Mouse (Mus musculus): ENCODE data around the gene Slc35g3. TPM values are rescaled to one million over a fixed set of nuclear protein-coding genes. Genes with fewer than 3 reads are reported as not detected.

Slc35g3 gene
- polyA plus RNA-seq, 1 experiment from 2014 or later, result not detected

- no peak for ATAC-seq (replicated peaks; ENCODE audit: low FRiP score, low TSS enrichment, low read depth)
- DNase-seq (ENCODE audit: low spot score), result no peak
- Histone ChIP-seq H3K4me1 (replicated peaks; ENCODE audit: control insufficient read depth, insufficient read depth, low read length) (no peaks in the 10 kb centered on the region), H3K27ac (ENCODE audit: low read depth) (no peak overlapping the region), H3K27me3 (replicated peaks; ENCODE audit: control insufficient read depth, insufficient read depth, low read length) (no peaks in the 10 kb centered on the region), H3K9me3 (ENCODE audit: control insufficient read depth, low read length) (no peaks in the 10 kb centered on the region), H3K4me3 (ENCODE audit: low read depth, low read length) (no peak overlapping the region), H3K36me3 (ENCODE audit: control insufficient read depth, insufficient read depth, low read length) (no peaks in the 10 kb centered on the region), H3K4me2 (ENCODE audit: low read length) (no peak overlapping the region), H3K9ac (ENCODE audit: low read length) (no peak overlapping the region)
- 74% methylated on average over 3 of the region's 3 CpGs for WGBS
Measured at GRCm38 (mm10) chr11:69710470-69710869, 51.3 kb downstream of the Slc35g3 start.

Other genes starting within 250 kb of the Slc35g3 start
- gene Dnah2, start 212.9 kb downstream of the Slc35g3 start, polyA plus RNA-seq (2014; fragmentation: Nextera tagmentation; extraction: Ambion mirVana), result 0.98 and 1.9 TPM in 2 replicates
- gene Efnb3, start 201.8 kb downstream of the Slc35g3 start, polyA plus RNA-seq (2014; fragmentation: Nextera tagmentation; extraction: Ambion mirVana), result 4.0 and 4.9 TPM in 2 replicates
- gene Wrap53, start 181.7 kb downstream of the Slc35g3 start, polyA plus RNA-seq (2014; fragmentation: Nextera tagmentation; extraction: Ambion mirVana), result 26.8 and 31.8 TPM in 2 replicates
- 176 and 192 TPM in 2 replicates for gene Trp53, start 181.6 kb downstream of the Slc35g3 start, polyA plus RNA-seq (2014; fragmentation: Nextera tagmentation; extraction: Ambion mirVana)
- 7.3 and 8.2 TPM in 2 replicates for gene Atp1b2, start 156.0 kb downstream of the Slc35g3 start, polyA plus RNA-seq (2014; fragmentation: Nextera tagmentation; extraction: Ambion mirVana)
- not detected in 2 replicates for gene Shbg, start 144.1 kb downstream of the Slc35g3 start, polyA plus RNA-seq (2014; fragmentation: Nextera tagmentation; extraction: Ambion mirVana)
- gene Sat2, start 139.9 kb downstream of the Slc35g3 start, polyA plus RNA-seq (2014; fragmentation: Nextera tagmentation; extraction: Ambion mirVana), result 16.8 and 18.1 TPM in 2 replicates
- 22.6 and 23.0 TPM in 2 replicates for gene Fxr2, start 129.0 kb downstream of the Slc35g3 start, polyA plus RNA-seq (2014; fragmentation: Nextera tagmentation; extraction: Ambion mirVana)
- gene Sox15, start 106.7 kb downstream of the Slc35g3 start, polyA plus RNA-seq (2014; fragmentation: Nextera tagmentation; extraction: Ambion mirVana), result 0.35 TPM in 1 of 2 replicates, not detected in the other
- 32.1 and 39.3 TPM in 2 replicates for gene Mpdu1, start 99.3 kb downstream of the Slc35g3 start, polyA plus RNA-seq (2014; fragmentation: Nextera tagmentation; extraction: Ambion mirVana)
- gene Cd68, start 95.8 kb downstream of the Slc35g3 start, polyA plus RNA-seq (2014; fragmentation: Nextera tagmentation; extraction: Ambion mirVana), result 12.4 and 16.3 TPM in 2 replicates
- 645 and 692 TPM in 2 replicates for gene Eif4a1, start 89.5 kb downstream of the Slc35g3 start, polyA plus RNA-seq (2014; fragmentation: Nextera tagmentation; extraction: Ambion mirVana)
- gene Senp3, start 79.9 kb downstream of the Slc35g3 start, polyA plus RNA-seq (2014; fragmentation: Nextera tagmentation; extraction: Ambion mirVana), result 79.1 and 90.8 TPM in 2 replicates
- 0.48 TPM in 1 of 2 replicates, not detected in the other for gene Tnfsf13, start 76.2 kb downstream of the Slc35g3 start, polyA plus RNA-seq (2014; fragmentation: Nextera tagmentation; extraction: Ambion mirVana)
- gene Tnfsf12, start 66.1 kb downstream of the Slc35g3 start, polyA plus RNA-seq (2014; fragmentation: Nextera tagmentation; extraction: Ambion mirVana), result 8.0 and 9.4 TPM in 2 replicates
- gene Tnfsfm13, start 65.9 kb downstream of the Slc35g3 start, polyA plus RNA-seq (2014; fragmentation: Nextera tagmentation; extraction: Ambion mirVana), result 2.3 and 3.7 TPM in 2 replicates
- 35.2 and 38.7 TPM in 2 replicates for gene Polr2a, start 3.3 kb downstream of the Slc35g3 start, polyA plus RNA-seq (2014; fragmentation: Nextera tagmentation; extraction: Ambion mirVana)
- gene Zbtb4, start 3.9 kb upstream of the Slc35g3 start, polyA plus RNA-seq (2014; fragmentation: Nextera tagmentation; extraction: Ambion mirVana), result 2.8 and 3.3 TPM in 2 replicates
- 3.5 and 4.4 TPM in 2 replicates for gene Chrnb1, start 34.0 kb upstream of the Slc35g3 start, polyA plus RNA-seq (2014; fragmentation: Nextera tagmentation; extraction: Ambion mirVana)
- 1.1 and 1.4 TPM in 2 replicates for gene Fgf11, start 39.9 kb upstream of the Slc35g3 start, polyA plus RNA-seq (2014; fragmentation: Nextera tagmentation; extraction: Ambion mirVana)
- gene Tmem102, start 43.7 kb upstream of the Slc35g3 start, polyA plus RNA-seq (2014; fragmentation: Nextera tagmentation; extraction: Ambion mirVana), result 16.1 and 22.9 TPM in 2 replicates
- not detected in 2 replicates for gene Gm39566, start 53.3 kb upstream of the Slc35g3 start, polyA plus RNA-seq (2014; fragmentation: Nextera tagmentation; extraction: Ambion mirVana)
- not detected in 2 replicates for gene Spem2, start 56.5 kb upstream of the Slc35g3 start, polyA plus RNA-seq (2014; fragmentation: Nextera tagmentation; extraction: Ambion mirVana)
- 0.17 TPM in 1 of 2 replicates, not detected in the other for gene Spem1, start 60.2 kb upstream of the Slc35g3 start, polyA plus RNA-seq (2014; fragmentation: Nextera tagmentation; extraction: Ambion mirVana)
- 8.5 TPM in 2 replicates for gene Nlgn2, start 75.8 kb upstream of the Slc35g3 start, polyA plus RNA-seq (2014; fragmentation: Nextera tagmentation; extraction: Ambion mirVana)
- 436 and 455 TPM in 2 replicates for gene Tmem256, start 76.5 kb upstream of the Slc35g3 start, polyA plus RNA-seq (2014; fragmentation: Nextera tagmentation; extraction: Ambion mirVana)
- gene Plscr3, start 84.4 kb upstream of the Slc35g3 start, polyA plus RNA-seq (2014; fragmentation: Nextera tagmentation; extraction: Ambion mirVana), result 92.1 and 94.4 TPM in 2 replicates
- gene Tnk1, start 96.8 kb upstream of the Slc35g3 start, polyA plus RNA-seq (2014; fragmentation: Nextera tagmentation; extraction: Ambion mirVana), result 10.3 and 12.2 TPM in 2 replicates
- 0.38 TPM in 1 of 2 replicates, not detected in the other for gene Tmem95, start 116.0 kb upstream of the Slc35g3 start, polyA plus RNA-seq (2014; fragmentation: Nextera tagmentation; extraction: Ambion mirVana)
- 3.5 and 4.4 TPM in 2 replicates for gene Kctd11, start 119.4 kb upstream of the Slc35g3 start, polyA plus RNA-seq (2014; fragmentation: Nextera tagmentation; extraction: Ambion mirVana)
- gene Acap1, start 133.6 kb upstream of the Slc35g3 start, polyA plus RNA-seq (2014; fragmentation: Nextera tagmentation; extraction: Ambion mirVana), result 8.1 and 9.3 TPM in 2 replicates
- gene 2810408A11Rik, start 139.0 kb upstream of the Slc35g3 start, polyA plus RNA-seq (2014; fragmentation: Nextera tagmentation; extraction: Ambion mirVana), result 8.8 and 10.7 TPM in 2 replicates
- gene Neurl4, start 139.1 kb upstream of the Slc35g3 start, polyA plus RNA-seq (2014; fragmentation: Nextera tagmentation; extraction: Ambion mirVana), result 13.3 and 14.5 TPM in 2 replicates
- gene Gps2, start 151.9 kb upstream of the Slc35g3 start, polyA plus RNA-seq (2014; fragmentation: Nextera tagmentation; extraction: Ambion mirVana), result 71.2 and 72.3 TPM in 2 replicates
- 1,854 and 1,877 TPM in 2 replicates for gene Eif5a, start 160.0 kb upstream of the Slc35g3 start, polyA plus RNA-seq (2014; fragmentation: Nextera tagmentation; extraction: Ambion mirVana)
- gene Ybx2, start 173.8 kb upstream of the Slc35g3 start, polyA plus RNA-seq (2014; fragmentation: Nextera tagmentation; extraction: Ambion mirVana), result 4.6 and 4.8 TPM in 2 replicates
- 25.8 and 32.2 TPM in 2 replicates for gene Slc2a4, start 186.2 kb upstream of the Slc35g3 start, polyA plus RNA-seq (2014; fragmentation: Nextera tagmentation; extraction: Ambion mirVana)
- gene Cldn7, start 202.8 kb upstream of the Slc35g3 start, polyA plus RNA-seq (2014; fragmentation: Nextera tagmentation; extraction: Ambion mirVana), result 425 and 461 TPM in 2 replicates
- gene Ctdnep1, start 219.2 kb upstream of the Slc35g3 start, polyA plus RNA-seq (2014; fragmentation: Nextera tagmentation; extraction: Ambion mirVana), result 28.6 and 29.3 TPM in 2 replicates
- 104 and 119 TPM in 2 replicates for gene Elp5, start 220.5 kb upstream of the Slc35g3 start, polyA plus RNA-seq (2014; fragmentation: Nextera tagmentation; extraction: Ambion mirVana)
- gene Gabarap, start 229.2 kb upstream of the Slc35g3 start, polyA plus RNA-seq (2014; fragmentation: Nextera tagmentation; extraction: Ambion mirVana), result 481 and 495 TPM in 2 replicates
- 37.6 and 43.9 TPM in 2 replicates for gene Phf23, start 233.8 kb upstream of the Slc35g3 start, polyA plus RNA-seq (2014; fragmentation: Nextera tagmentation; extraction: Ambion mirVana)
- gene Dvl2, start 238.6 kb upstream of the Slc35g3 start, polyA plus RNA-seq (2014; fragmentation: Nextera tagmentation; extraction: Ambion mirVana), result 32.0 and 32.6 TPM in 2 replicates

All from intestine, embryonic 14.5 days (tissue).